ENCODE assay signal across 9 mouse cellular contexts in the genomic region with DNA sequence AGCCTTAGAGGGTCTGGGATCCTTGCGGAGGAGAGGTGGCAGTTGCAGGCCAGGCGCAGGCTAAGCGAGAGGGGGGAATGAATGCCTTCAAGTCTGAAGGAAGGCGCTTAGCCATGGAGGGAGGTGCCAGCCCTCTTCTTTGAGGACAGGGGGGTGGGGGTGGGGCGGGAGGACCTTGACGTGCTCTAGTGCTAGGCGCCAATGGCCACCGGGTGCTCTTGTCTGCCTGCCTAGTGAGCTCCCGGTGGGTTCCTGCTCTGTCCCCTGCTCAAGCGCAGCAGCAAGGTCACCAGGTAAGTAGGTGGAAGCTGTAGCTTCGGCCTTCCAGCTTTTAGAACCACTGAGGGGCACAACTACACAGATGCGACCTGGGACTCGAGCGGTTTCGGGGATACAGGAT. TPM values are rescaled to one million over a fixed set of nuclear protein-coding genes. Genes with fewer than 3 reads are reported as not detected.
DNase-seq lines count a peak whose midpoint lies in the region; ATAC-seq lines count a peak whose summit lies in the region.
"Had no signal": no experiment of that assay in that cellular context is flagged by ENCODE, and none has a peak within 500 bp of the region (broad histone marks: within the 10 kb centered on the region; RNA-seq: fewer than 3 reads in every experiment).

No protein-coding gene starts in this region.

- H3K4me2 ChIP-seq in heart, embryonic 13.5 days, result peak overlapping the region; percentile 100
- peak overlapping the region; percentile 100 for H3K4me2 ChIP-seq in hindbrain, embryonic 14.5 days (replicated peaks)
- H3K4me2 ChIP-seq in midbrain, embryonic 14.5 days (ENCODE audit: low read length), result peak overlapping the region; percentile 100

- H3K9ac ChIP-seq in heart, embryonic 13.5 days, result peak overlapping the region; percentile 85
- H3K9ac ChIP-seq in hindbrain, embryonic 14.5 days, result no peak overlapping the region; the same call in 1 of the 2 replicates
- H3K9ac ChIP-seq in midbrain, embryonic 14.5 days (replicated peaks; ENCODE audit: low read length), result no peak overlapping the region; the same call in 1 of the 2 replicates

- H3K27ac ChIP-seq in heart, embryonic 13.5 days (replicated peaks), result peak overlapping the region; percentile 65
- no peak overlapping the region for H3K27ac ChIP-seq in hindbrain, embryonic 14.5 days
- no peak overlapping the region for H3K27ac ChIP-seq in midbrain, embryonic 14.5 days (replicated peaks; ENCODE audit: low read depth, low read length)

- intact Hi-C loops in heart, postnatal 25 days (cut with DNase I), result no loop called here

- no peak for DNase-seq in heart, postnatal 25 days (ENCODE audit: low spot score)
- peak; percentile 45 for DNase-seq in embryo, embryonic 10 days (ENCODE audit: low spot score)
- no peak for DNase-seq in hindbrain, embryonic 14.5 days (ENCODE audit: low spot score)
- peak; percentile 11 for DNase-seq in midbrain, embryonic 14.5 days
- DNase-seq in gastrocnemius, postnatal 10 days, result no peak
- DNase-seq in cerebellum, adult 11-12 months, result no peak

- peak overlapping the region; percentile 65 for H3K4me3 ChIP-seq in heart, embryonic 13.5 days
- peak overlapping the region; percentile 67 for H3K4me3 ChIP-seq in hindbrain, embryonic 14.5 days (replicated peaks; ENCODE audit: low read length)
- peak overlapping the region; percentile 59 for H3K4me3 ChIP-seq in midbrain, embryonic 14.5 days (replicated peaks; ENCODE audit: low read depth, low read length)

- H3K36me3 ChIP-seq in heart, embryonic 13.5 days, result no peaks in the 10 kb centered on the region
- no peaks in the 10 kb centered on the region for H3K36me3 ChIP-seq in hindbrain, embryonic 14.5 days (replicated peaks; ENCODE audit: control insufficient read depth, insufficient read depth)
- no peaks in the 10 kb centered on the region for H3K36me3 ChIP-seq in midbrain, embryonic 14.5 days (ENCODE audit: control insufficient read depth, insufficient read depth, low read length)

- H3K4me1 ChIP-seq in heart, embryonic 13.5 days, result peaks cover 16% of the 10 kb centered on the region
- peaks cover 10% of the 10 kb centered on the region; the same call in 1 of the 2 replicates for H3K4me1 ChIP-seq in hindbrain, embryonic 14.5 days (replicated peaks; ENCODE audit: control insufficient read depth, insufficient read depth, low read length)
- H3K4me1 ChIP-seq in midbrain, embryonic 14.5 days (ENCODE audit: control insufficient read depth, insufficient read depth, low read length), result 0 out of 2 replicates have a peak, but pooled peaks cover 6% of the 10 kb centered on the region

- 3% methylated on average over 15 of the region's 15 CpGs for WGBS in heart, embryonic 13.5 days
- WGBS in hindbrain, embryonic 14.5 days, result 4% methylated on average over 14 of the region's 15 CpGs
- WGBS in midbrain, embryonic 14.5 days, result 2% methylated on average over 15 of the region's 15 CpGs

- peaks cover 17% of the 10 kb centered on the region for H3K27me3 ChIP-seq in heart, embryonic 13.5 days (replicated peaks)
- H3K27me3 ChIP-seq in hindbrain, embryonic 14.5 days (ENCODE audit: control insufficient read depth, insufficient read depth, low read length), result peaks cover 28% of the 10 kb centered on the region
- peaks cover 25% of the 10 kb centered on the region for H3K27me3 ChIP-seq in midbrain, embryonic 14.5 days (ENCODE audit: control insufficient read depth, insufficient read depth, low read length)

- no peak for ATAC-seq in heart, embryonic 13.5 days (ENCODE audit: extremely low read depth, insufficient number of reproducible peaks, low FRiP score, low TSS enrichment)
- no peak for ATAC-seq in hindbrain, embryonic 14.5 days (ENCODE audit: low FRiP score)
- no peak for ATAC-seq in midbrain, embryonic 14.5 days (ENCODE audit: low FRiP score, low TSS enrichment)
- ATAC-seq in erythroid progenitor cell, adult 5-6 weeks (replicated peaks; ENCODE audit: low FRiP score, poor library complexity, severe bottlenecking), result no peak

- no peaks in the 10 kb centered on the region for H3K9me3 ChIP-seq in heart, embryonic 13.5 days
- no peaks in the 10 kb centered on the region for H3K9me3 ChIP-seq in hindbrain, embryonic 14.5 days (ENCODE audit: control insufficient read depth, low read length)
- no peaks in the 10 kb centered on the region for H3K9me3 ChIP-seq in midbrain, embryonic 14.5 days (ENCODE audit: control insufficient read depth, low read length)

RNA-seq across cellular contexts. Expression of a gene that starts 9.1 kb away (rescaled TPM):
- polyA plus RNA-seq in heart, embryonic 13.5 days (2015; fragmentation: Nextera tagmentation; extraction: Ambion mirVana), result 4.7 and 6.2 TPM in 2 replicates
- total RNA-seq in heart, postnatal 25 days (2021), result under 1 TPM; 0.45 to 0.47 TPM
- 0.25 TPM in 1 of 2 replicates, not detected in the other for polyA plus RNA-seq in hindbrain, embryonic 14.5 days (2014; fragmentation: Nextera tagmentation; extraction: Ambion mirVana)
- polyA plus RNA-seq in midbrain, embryonic 14.5 days (2014; fragmentation: Nextera tagmentation; extraction: Ambion mirVana), result 0.14 and 0.30 TPM in 2 replicates
- total RNA-seq in erythroid progenitor cell, adult 5-6 weeks (2015; ENCODE audit: low replicate concordance), result not detected in 2 replicates
- not detected in 2 replicates for total RNA-seq in erythroid progenitor cell, adult 5-6 weeks (2017; ENCODE audit: low replicate concordance)
- total RNA-seq in gastrocnemius, postnatal 10 days (2021), result not detected
- polyA plus RNA-seq: large intestine, adult 2 months had no signal

Comparison
In these comparisons a context has a peak if more than half of its experiments do, and no peak if none do; other contexts are left out.
1. DNase-seq: peak in embryo, embryonic 10 days (single experiment) and midbrain, embryonic 14.5 days (single experiment); none in heart, postnatal 25 days (single experiment), hindbrain, embryonic 14.5 days (single experiment), gastrocnemius, postnatal 10 days (single experiment) and cerebellum, adult 11-12 months (single experiment).
2. Peak in every context shown above with its lines, with median percentiles within 50 percentile points of each other: H3K4me2 ChIP-seq and H3K4me3 ChIP-seq.